Mouse (Mus musculus): ENCODE measurements around the gene Nemp1. TPM values are rescaled to one million over a fixed set of nuclear protein-coding genes. Genes with fewer than 3 reads are reported as not detected.

The Nemp1 gene
- polyA plus RNA-seq, 1 experiment from 2014 or later, result 8.9 TPM

DNA sequence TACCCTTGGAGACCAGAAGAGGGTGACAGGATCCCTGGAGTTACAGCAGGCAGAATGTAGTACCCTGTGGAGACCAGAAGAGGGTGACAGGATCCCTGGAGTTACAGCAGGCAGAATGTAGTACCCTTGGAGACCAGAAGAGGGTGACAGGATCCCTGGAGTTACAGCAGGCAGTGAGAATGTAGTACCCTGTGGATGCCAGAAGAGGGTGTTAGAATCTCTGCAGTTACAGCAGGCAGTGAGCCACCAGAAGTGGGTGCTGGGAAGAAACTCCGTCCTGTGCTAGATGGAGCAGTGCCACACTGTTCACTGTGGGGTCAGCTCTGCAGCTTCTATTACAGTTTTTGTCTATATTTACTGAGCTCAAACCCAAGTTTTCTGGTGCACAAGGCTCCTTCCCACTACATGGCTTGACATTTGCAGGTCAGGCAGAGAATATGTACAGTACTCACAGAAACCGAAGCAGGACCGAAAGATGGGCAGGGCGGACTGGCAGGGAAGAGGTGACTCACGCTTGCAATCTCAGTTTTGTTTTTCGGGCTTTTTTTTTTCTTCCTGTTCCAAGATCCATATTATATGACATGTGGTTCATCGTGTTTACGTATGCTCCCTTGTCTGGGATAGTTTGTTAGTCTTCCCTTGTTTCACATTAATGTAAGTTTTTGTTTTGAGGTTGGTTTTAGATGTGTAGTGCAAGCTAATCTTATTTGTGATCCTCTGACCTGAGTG is 8.3 kb downstream of the Nemp1 start:
- Histone ChIP-seq H3K27ac (ENCODE audit: low read depth) (no peak overlapping the region), H3K4me3 (ENCODE audit: low read depth, low read length) (no peak overlapping the region), H3K4me1 (replicated peaks; ENCODE audit: control insufficient read depth, insufficient read depth, low read length) (0 out of 2 replicates have a peak, but pooled peaks cover 3% of the 10 kb centered on the region), H3K9ac (ENCODE audit: low read length) (no peak overlapping the region), H3K9me3 (ENCODE audit: control insufficient read depth, low read length) (no peaks in the 10 kb centered on the region), H3K27me3 (replicated peaks; ENCODE audit: control insufficient read depth, insufficient read depth, low read length) (no peaks in the 10 kb centered on the region), H3K4me2 (ENCODE audit: low read length) (no peak overlapping the region), H3K36me3 (ENCODE audit: control insufficient read depth, insufficient read depth, low read length) (no peaks in the 10 kb centered on the region)
- DNase-seq (ENCODE audit: low spot score) (peak; percentile 69), ATAC-seq (replicated peaks; ENCODE audit: low FRiP score, low TSS enrichment, low read depth) (no peak)
- WGBS, result 88% methylated on average over 8 of the region's 8 CpGs

DNA sequence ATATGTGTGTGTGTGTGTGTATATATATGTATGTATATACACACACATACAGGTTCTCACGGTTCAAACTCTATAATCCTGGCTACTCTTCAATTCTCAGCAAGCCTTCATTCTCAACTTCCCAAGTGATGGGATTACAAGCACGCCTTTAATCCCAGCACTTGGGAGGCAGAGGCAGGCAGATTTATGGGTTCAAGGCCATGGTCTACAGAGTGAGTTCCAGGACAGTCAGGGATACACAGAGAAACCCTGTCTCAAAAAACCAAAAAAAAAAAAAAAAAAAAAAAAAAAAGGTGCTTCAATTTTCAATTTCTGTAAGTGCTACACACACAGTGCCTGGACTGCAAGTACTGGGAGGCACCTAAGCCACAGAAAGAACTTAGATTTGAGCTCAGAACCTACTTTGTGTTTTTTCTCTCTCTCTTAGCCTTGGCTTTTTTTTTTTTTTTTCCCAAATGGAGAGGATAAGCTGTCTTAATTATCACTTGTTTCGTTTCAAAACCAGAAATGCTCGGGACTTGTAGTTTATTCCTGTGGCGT is 9.2 kb downstream of the Nemp1 start:
- H3K27ac ChIP-seq (ENCODE audit: low read depth), result peak overlapping the region; percentile 62
- peak overlapping the region; percentile 31; the same call in 1 of the 2 replicates for H3K9ac ChIP-seq (ENCODE audit: low read length)
- peak overlapping the region; percentile 64 for H3K4me2 ChIP-seq (ENCODE audit: low read length)
- H3K4me1 ChIP-seq (replicated peaks; ENCODE audit: control insufficient read depth, insufficient read depth, low read length), result 0 out of 2 replicates have a peak, but pooled peaks cover 3% of the 10 kb centered on the region
- no peaks in the 10 kb centered on the region for H3K36me3 ChIP-seq (ENCODE audit: control insufficient read depth, insufficient read depth, low read length)
- H3K27me3 ChIP-seq (replicated peaks; ENCODE audit: control insufficient read depth, insufficient read depth, low read length), result no peaks in the 10 kb centered on the region
- ATAC-seq (replicated peaks; ENCODE audit: low FRiP score, low TSS enrichment, low read depth) (no peak), DNase-seq (ENCODE audit: low spot score) (no peak)
- no peaks in the 10 kb centered on the region for H3K9me3 ChIP-seq (ENCODE audit: control insufficient read depth, low read length)
- 50% methylated on average over 5 of the region's 5 CpGs for WGBS
- H3K4me3 ChIP-seq (ENCODE audit: low read depth, low read length), result peak overlapping the region; percentile 59

DNA sequence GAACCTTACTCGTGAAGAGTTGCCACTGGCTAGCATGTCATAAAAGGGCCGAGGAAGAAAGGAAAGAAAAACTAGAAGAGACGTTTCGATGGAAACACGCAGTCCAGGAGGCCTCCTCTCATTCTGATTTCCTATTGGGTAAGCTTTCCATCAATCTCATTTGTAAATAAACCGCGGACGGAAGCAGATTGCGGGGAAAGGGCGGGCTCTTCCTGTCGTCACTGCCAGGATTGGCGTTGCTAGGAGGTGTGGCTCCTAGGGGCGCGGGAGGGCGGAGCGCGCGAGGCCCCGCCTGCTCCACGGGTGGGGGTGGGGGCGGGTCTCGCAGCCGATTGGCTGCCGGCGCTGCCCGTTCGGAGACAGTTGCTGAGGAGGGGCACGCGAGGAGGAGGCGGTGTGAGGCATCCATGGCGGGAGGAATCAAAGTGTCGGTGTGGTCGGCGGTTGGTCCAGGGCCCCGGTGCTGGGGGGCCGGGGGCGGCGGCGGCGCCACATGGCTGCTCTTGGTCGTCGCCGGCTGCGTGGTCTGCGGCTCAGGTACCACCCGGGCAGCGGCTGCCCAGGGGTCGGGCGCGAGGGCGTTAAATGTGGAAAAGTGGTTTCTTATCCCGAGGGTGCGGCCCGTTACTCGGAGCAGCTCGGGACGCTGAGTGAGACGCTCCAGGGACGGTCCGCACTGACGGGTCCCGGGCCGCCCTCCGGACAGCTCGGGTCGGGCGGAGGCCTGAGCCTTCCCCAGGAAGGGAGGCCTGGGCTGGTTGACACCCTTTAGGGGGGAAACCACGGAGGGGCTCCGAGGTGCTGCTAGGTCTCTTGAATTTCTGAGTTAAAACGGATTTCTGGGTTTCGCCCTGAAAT is 10.2 kb downstream of the Nemp1 start:
- no peaks in the 10 kb centered on the region for H3K27me3 ChIP-seq (replicated peaks; ENCODE audit: control insufficient read depth, insufficient read depth, low read length)
- 1% methylated on average over 66 of the region's 71 CpGs for WGBS
- peak; percentile 92 for DNase-seq (ENCODE audit: low spot score)

DNA sequence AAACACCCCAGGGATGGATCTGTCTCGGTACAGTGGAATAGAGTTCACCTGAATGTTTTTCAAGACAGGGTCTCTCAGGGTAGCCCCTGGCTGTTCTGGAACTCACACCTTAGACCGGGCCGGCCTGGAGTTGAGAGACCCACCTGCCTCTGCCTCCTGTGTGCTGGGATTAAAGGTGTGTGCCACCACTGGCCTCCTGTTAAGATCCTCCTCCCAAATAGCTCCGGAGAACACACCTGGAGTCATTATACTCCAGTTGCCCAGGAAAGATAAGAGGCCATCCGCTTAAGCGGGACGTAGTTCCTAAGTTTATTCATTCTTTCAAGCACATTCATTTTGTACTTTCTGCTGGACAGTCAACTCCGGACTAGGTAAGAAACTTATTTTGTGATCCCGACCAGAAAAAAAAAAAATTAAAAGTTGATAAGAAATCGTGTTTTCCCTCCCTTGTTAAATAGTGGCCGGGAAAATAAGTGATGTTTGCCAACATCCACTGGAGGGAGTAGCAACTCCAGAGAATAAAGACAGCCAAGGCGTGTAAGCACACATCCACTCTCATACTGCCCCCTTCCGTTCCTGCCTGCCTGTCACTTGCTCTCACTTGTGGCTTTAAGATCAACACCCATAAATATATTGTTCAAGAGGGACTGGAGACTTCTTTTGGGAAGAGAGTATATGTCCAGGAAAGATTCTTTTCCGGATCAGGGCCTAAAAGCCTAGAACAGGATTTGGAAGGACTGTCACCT is 11.1 kb downstream of the Nemp1 start:
- Histone ChIP-seq H3K4me3 (ENCODE audit: low read depth, low read length) (peak overlapping the region; percentile 59), H3K36me3 (ENCODE audit: control insufficient read depth, insufficient read depth, low read length) (no peaks in the 10 kb centered on the region), H3K9ac (ENCODE audit: low read length) (peak overlapping the region; percentile 60), H3K4me2 (ENCODE audit: low read length) (peak overlapping the region; percentile 84), H3K27me3 (replicated peaks; ENCODE audit: control insufficient read depth, insufficient read depth, low read length) (no peaks in the 10 kb centered on the region), H3K4me1 (replicated peaks; ENCODE audit: control insufficient read depth, insufficient read depth, low read length) (0 out of 2 replicates have a peak, but pooled peaks cover 3% of the 10 kb centered on the region), H3K9me3 (ENCODE audit: control insufficient read depth, low read length) (no peaks in the 10 kb centered on the region), H3K27ac (ENCODE audit: low read depth) (0 out of 2 replicates have a peak overlapping the region, but pooled peaks have one; percentile 62)
- DNase-seq (ENCODE audit: low spot score), result peak; percentile 74
- WGBS, result 9% methylated on average over 14 of the region's 14 CpGs
- ATAC-seq (replicated peaks; ENCODE audit: low FRiP score, low TSS enrichment, low read depth), result no peak

More for the DNA sequence above, 10.2 kb downstream of the Nemp1 start:
- Histone ChIP-seq H3K27ac (ENCODE audit: low read depth) (peak overlapping the region; percentile 62), H3K9me3 (ENCODE audit: control insufficient read depth, low read length) (no peaks in the 10 kb centered on the region), H3K9ac (ENCODE audit: low read length) (peak overlapping the region; percentile 60), H3K4me3 (ENCODE audit: low read depth, low read length) (peak overlapping the region; percentile 59), H3K4me1 (replicated peaks; ENCODE audit: control insufficient read depth, insufficient read depth, low read length) (0 out of 2 replicates have a peak, but pooled peaks cover 3% of the 10 kb centered on the region), H3K36me3 (ENCODE audit: control insufficient read depth, insufficient read depth, low read length) (no peaks in the 10 kb centered on the region), H3K4me2 (ENCODE audit: low read length) (peak overlapping the region; percentile 84)
- ATAC-seq (replicated peaks; ENCODE audit: low FRiP score, low TSS enrichment, low read depth), result peak; percentile 92

DNA sequence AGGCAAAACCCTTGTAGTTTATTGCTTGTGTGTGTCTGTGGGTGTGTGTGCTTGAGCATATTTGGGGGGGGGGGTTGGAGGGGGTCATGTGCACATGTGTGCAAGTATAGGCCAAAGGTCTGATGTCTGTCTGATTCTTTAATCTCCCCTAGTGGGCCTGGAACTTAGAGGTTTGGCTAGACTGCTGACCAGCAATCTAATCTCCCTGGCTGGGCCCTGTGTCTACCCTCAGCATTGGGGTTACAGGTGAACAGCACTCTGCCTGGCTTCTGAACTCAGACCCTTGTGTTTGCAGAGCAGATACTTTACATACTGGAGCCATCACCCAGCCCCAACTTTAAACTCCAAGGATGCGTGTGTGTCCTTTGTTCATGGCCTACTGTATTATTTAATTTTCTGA is 12.5 kb downstream of the Nemp1 start:
- no peak overlapping the region for H3K4me2 ChIP-seq (ENCODE audit: low read length)
- H3K27me3 ChIP-seq (replicated peaks; ENCODE audit: control insufficient read depth, insufficient read depth, low read length), result no peaks in the 10 kb centered on the region
- WGBS, result 93% methylated on average over 1 of the region's 1 CpGs

DNA sequence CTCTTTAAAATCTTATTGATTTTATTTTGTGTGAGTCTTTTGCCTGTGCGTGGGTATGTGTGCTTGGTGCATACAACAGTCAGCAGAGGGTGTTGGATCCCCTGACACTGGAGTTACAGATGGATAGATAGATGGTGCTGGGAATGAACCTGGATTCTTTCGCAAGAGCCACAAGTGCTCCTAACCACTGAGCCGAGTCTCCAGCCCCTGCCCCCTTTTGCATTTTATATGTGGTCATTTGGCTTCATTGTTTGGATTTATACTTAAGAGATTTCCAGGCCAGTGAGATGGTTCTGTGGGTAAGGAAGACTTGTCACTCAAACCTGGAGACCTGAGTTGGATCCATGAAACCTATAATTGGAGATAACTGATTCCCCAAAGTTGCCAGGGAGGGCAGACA is 13.2 kb downstream of the Nemp1 start:
- ATAC-seq (replicated peaks; ENCODE audit: low FRiP score, low TSS enrichment, low read depth), result no peak

More for the DNA sequence above, 12.5 kb downstream of the Nemp1 start:
- no peaks in the 10 kb centered on the region for H3K36me3 ChIP-seq (ENCODE audit: control insufficient read depth, insufficient read depth, low read length)
- H3K27ac ChIP-seq (ENCODE audit: low read depth), result no peak overlapping the region
- no peaks in the 10 kb centered on the region for H3K9me3 ChIP-seq (ENCODE audit: control insufficient read depth, low read length)
- H3K9ac ChIP-seq (ENCODE audit: low read length), result no peak overlapping the region
- ATAC-seq (replicated peaks; ENCODE audit: low FRiP score, low TSS enrichment, low read depth) (no peak), DNase-seq (ENCODE audit: low spot score) (no peak)
- H3K4me3 ChIP-seq (ENCODE audit: low read depth, low read length), result no peak overlapping the region
- H3K4me1 ChIP-seq (replicated peaks; ENCODE audit: control insufficient read depth, insufficient read depth, low read length), result 0 out of 2 replicates have a peak, but pooled peaks cover 3% of the 10 kb centered on the region

DNA sequence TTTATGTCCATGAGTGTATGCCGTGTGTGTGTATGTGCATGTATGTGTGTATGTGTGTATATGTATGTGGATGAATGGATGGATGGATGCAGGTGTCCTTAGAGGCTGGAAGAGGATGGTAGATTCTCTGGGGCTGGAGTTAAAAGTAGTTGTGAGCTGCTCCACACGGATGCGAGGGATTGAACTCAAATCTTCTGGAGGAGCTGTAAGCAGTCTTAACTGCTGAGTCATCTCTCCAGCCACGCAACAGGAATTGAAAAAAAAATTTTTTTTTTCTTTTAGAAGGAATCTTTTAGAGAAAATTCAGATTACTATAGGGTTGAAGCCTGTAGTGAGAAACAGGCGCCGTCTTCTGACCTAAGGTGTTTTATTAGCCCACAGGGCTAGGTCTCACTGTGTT is 16.2 kb downstream of the Nemp1 start:
- Histone ChIP-seq H3K4me2 (ENCODE audit: low read length) (no peak overlapping the region), H3K27ac (ENCODE audit: low read depth) (no peak overlapping the region), H3K9ac (ENCODE audit: low read length) (no peak overlapping the region), H3K36me3 (ENCODE audit: control insufficient read depth, insufficient read depth, low read length) (no peaks in the 10 kb centered on the region), H3K4me3 (ENCODE audit: low read depth, low read length) (no peak overlapping the region), H3K4me1 (replicated peaks; ENCODE audit: control insufficient read depth, insufficient read depth, low read length) (no peaks in the 10 kb centered on the region), H3K27me3 (replicated peaks; ENCODE audit: control insufficient read depth, insufficient read depth, low read length) (no peaks in the 10 kb centered on the region), H3K9me3 (ENCODE audit: control insufficient read depth, low read length) (no peaks in the 10 kb centered on the region)
- DNase-seq (ENCODE audit: low spot score) (no peak), ATAC-seq (replicated peaks; ENCODE audit: low FRiP score, low TSS enrichment, low read depth) (no peak)
- 86% methylated on average over 6 of the region's 6 CpGs for WGBS

More for the DNA sequence above, 13.2 kb downstream of the Nemp1 start:
- 91% methylated on average over 3 of the region's 3 CpGs for WGBS
- DNase-seq (ENCODE audit: low spot score), result no peak
- Histone ChIP-seq H3K4me2 (ENCODE audit: low read length) (no peak overlapping the region), H3K36me3 (ENCODE audit: control insufficient read depth, insufficient read depth, low read length) (no peaks in the 10 kb centered on the region), H3K27me3 (replicated peaks; ENCODE audit: control insufficient read depth, insufficient read depth, low read length) (no peaks in the 10 kb centered on the region), H3K4me1 (replicated peaks; ENCODE audit: control insufficient read depth, insufficient read depth, low read length) (0 out of 2 replicates have a peak, but pooled peaks cover 3% of the 10 kb centered on the region), H3K4me3 (ENCODE audit: low read depth, low read length) (no peak overlapping the region), H3K9me3 (ENCODE audit: control insufficient read depth, low read length) (no peaks in the 10 kb centered on the region), H3K9ac (ENCODE audit: low read length) (no peak overlapping the region), H3K27ac (ENCODE audit: low read depth) (no peak overlapping the region)

DNA sequence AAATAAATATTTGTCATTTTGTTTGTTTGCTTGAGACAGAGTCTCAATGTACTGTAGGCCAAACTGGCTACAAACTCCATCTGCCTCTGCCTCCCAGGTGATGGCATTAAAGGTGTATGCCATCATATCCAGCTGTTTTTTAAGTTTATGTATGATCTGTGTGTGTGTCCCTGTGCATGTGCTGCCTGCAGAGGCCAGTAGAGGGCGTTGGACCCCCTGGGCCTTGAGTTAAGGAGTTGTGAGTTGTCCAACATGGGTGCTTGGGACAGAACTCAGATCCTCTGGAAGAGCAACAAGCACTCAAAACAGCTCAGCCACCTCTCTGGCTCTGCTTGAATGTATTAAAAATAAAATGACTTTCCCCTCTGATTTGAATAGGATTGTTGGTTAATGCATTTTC is 24.4 kb downstream of the Nemp1 start:
- Histone ChIP-seq H3K4me3 (ENCODE audit: low read depth, low read length) (no peak overlapping the region), H3K27ac (ENCODE audit: low read depth) (no peak overlapping the region), H3K36me3 (ENCODE audit: control insufficient read depth, insufficient read depth, low read length) (peaks cover 55% of the 10 kb centered on the region), H3K4me1 (replicated peaks; ENCODE audit: control insufficient read depth, insufficient read depth, low read length) (no peaks in the 10 kb centered on the region), H3K9me3 (ENCODE audit: control insufficient read depth, low read length) (no peaks in the 10 kb centered on the region), H3K27me3 (replicated peaks; ENCODE audit: control insufficient read depth, insufficient read depth, low read length) (no peaks in the 10 kb centered on the region), H3K9ac (ENCODE audit: low read length) (no peak overlapping the region), H3K4me2 (ENCODE audit: low read length) (no peak overlapping the region)
- ATAC-seq (replicated peaks; ENCODE audit: low FRiP score, low TSS enrichment, low read depth), result no peak
- DNase-seq (ENCODE audit: low spot score), result no peak
- WGBS, result 19% methylated on average over 1 of the region's 1 CpGs
